Mouse (Mus musculus) embryonic stem cell, embryonic (primary cell): ENCODE data around the gene Nras.

Experiments used
- CTCF ChIA-PET, 4 experiments: fragments of 300-600 bp in 2 of 4; fragments of 350-600 bp in 2 of 4; sonication (Branson Sonifier 250); formaldehyde crosslinking; loops; one replicate each; lab custom pipeline; 2022; ENCODE audit warnings: inconsistent platforms in 2 of 4; lab: Charles Lee
- POLR2A ChIA-PET, 4 experiments: fragments of 300-600 bp in 2 of 4; fragments of 350-600 bp in 2 of 4; sonication (Branson Sonifier 250); formaldehyde crosslinking; loops; one replicate each; lab custom pipeline; 2022; ENCODE audit warnings: antibody characterized with exemption in 4 of 4, inconsistent platforms in 1 of 4; lab: Charles Lee

The Nras gene

DNA sequence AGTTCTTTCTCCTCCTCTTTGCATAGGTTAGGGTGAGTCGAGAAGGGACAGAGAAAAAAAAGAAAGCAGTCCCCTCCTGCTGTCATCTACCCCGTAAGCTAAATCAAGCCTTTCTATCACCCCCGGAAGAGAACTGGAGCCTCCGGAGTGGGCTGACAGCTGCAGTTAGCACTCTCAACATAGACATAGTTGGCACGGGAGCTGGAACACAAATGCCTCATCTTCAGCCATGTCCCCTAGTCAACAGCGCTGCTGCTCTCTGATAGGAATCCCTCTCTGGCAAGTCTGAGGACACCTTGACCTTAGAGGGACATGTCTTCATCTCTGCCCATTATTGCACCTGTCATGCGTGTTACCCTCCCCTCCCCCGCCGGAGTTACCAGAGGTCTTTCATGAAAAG lies 21.2 kb downstream of the Nras start:
- ChIA-PET CTCF (interaction anchor here in 1 of 4 experiments (1.0 kb wide), 1 partner anchor 74 kb away, joined by 4 read pairs; no protein-coding TSS in a partner anchor), POLR2A (interaction anchor here in 3 of 4 experiments (0.6 to 8.8 kb wide), 20 partner anchors 9 to 978 kb away, joined by 3 to 127 read pairs (median 6); partner anchors contain the start of genes Dennd2c (in 2 of the 3), Nras (in 2 of the 3) and Csde1 (in 1 of the 3))

DNA sequence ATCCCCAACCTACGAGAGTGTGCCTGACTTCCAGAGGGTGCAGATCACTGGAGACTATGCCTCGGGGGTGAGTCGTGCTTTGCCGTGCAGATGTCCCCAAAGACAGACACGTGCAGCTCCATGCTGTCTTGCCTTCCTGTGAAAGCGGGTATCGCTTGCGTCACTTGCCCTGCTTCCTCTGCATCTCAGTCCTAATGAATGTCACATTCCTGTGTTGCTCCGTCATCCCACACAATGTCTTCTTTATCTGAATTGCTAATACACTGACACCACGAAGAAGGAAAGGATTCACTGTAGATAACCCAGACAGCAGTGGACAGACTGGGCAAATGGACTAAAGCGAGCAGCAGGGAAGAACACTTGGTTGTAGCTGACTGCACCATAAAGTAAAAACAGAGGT lies 23.0 kb downstream of the Nras start:
- ChIA-PET POLR2A (interaction anchor here (0.9 to 8.8 kb wide), 25 partner anchors 11 to 111 kb away, joined by 3 to 127 read pairs (median 8); partner anchors contain the start of genes Csde1 (in 2 of the 4), Dennd2c (in 2 of the 4) and Nras (in 2 of the 4)), CTCF (interaction anchor here in 2 of 4 experiments (0.7 to 1.1 kb wide), 3 partner anchors 72 to 153 kb away, joined by 3 to 4 read pairs (median 4); no protein-coding TSS in a partner anchor)

DNA sequence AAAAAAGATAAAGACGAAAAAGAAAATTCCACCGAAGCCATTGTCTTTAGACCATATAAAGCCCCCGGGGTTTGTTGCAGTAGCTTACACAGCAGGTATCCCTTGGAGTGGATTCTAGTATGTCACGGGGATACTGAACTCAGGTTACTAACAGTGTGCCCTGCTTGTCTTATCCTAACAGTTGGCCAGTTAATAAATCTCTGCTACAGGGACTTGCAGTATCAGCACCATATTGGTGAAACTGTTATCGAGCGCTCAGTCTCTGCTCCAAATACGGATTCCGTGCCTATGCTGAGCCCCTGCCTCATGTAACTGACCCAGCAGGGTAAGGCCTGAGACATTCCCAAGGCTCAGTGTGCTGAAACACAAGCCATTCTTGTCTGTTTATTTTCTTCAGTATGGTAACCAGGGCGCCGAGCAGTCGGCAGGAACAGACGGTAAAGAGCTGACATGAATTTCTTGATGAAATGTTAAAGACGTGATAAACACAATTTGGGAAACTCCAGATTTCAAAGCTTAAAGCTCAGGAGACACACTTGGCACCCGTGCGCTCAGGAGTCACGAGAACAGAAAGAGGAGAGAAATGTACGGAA lies 23.9 kb downstream of the Nras start:
- ChIA-PET CTCF (interaction anchor here in 1 of 4 experiments (0.6 kb wide), 1 partner anchor 11 kb away, joined by 9 read pairs; no protein-coding TSS in a partner anchor), POLR2A (interaction anchor here in 3 of 4 experiments (0.6 to 8.8 kb wide), 40 partner anchors 8 to 524 kb away, joined by 3 to 127 read pairs (median 6); partner anchors contain the start of genes Csde1 (in 2 of the 3), Dennd2c (in 2 of the 3), Nras (in 2 of the 3) and Ampd1 (in 1 of the 3))

DNA sequence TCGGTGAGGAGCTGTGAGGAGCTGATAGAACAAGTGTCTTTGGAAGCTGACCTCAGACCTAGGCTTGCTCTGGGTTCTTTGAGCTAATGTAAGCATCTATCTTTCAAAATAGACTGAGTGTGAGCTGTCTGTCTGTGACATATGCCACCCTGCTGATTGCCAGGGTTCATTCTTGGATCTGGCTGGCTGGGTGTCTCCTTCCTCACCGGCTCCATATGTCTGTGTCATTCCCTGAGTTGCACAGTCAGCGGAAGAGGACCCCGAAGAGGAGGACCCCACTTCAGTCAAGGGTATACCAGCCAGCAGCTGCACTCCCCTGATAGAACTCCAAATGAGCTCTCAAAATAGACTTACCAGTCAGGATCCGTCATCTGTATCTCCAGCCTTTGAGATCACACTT lies 24.7 kb downstream of the Nras start:
- ChIA-PET CTCF (no interaction called here), POLR2A (interaction anchor here in 3 of 4 experiments (0.5 to 8.8 kb wide), 38 partner anchors 8 to 315 kb away, joined by 3 to 127 read pairs (median 5); partner anchors contain the start of genes Csde1 (in 2 of the 3), Dennd2c (in 2 of the 3), Ampd1 (in 1 of the 3) and Nras (in 1 of the 3))

DNA sequence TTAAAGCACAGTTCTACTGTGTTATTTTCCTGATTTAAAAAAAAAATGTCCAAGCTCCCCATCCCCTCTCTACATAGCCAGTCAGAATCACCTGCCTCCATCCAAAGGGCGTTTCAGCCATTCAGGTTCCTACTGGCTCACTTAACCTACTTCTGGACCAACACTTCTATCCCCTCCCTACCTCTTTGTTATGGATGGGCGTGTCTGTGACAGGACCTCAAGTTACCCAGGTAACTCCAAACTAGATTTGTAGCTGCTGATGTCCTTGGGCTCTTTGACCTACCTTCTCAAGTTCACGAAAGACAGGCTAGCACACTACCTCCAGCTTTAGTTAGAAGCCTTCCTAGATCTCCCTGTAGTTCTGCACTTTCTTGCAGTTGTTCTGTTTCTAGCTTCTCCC lies 27.9 kb downstream of the Nras start:
- ChIA-PET POLR2A (interaction anchor here (0.7 to 8.8 kb wide), 49 partner anchors 11 to 210 kb away, joined by 3 to 127 read pairs (median 5); partner anchors contain the start of genes Dennd2c (in 3 of the 4), Nras (in 3 of the 4), Bcas2 (in 2 of the 4) and Csde1 (in 2 of the 4)), CTCF (interaction anchor here in 3 of 4 experiments (0.8 to 1.2 kb wide), 7 partner anchors 11 to 71 kb away, joined by 3 to 5 read pairs (median 3); partner anchors contain the start of gene Dennd2c (in 1 of the 3))

DNA sequence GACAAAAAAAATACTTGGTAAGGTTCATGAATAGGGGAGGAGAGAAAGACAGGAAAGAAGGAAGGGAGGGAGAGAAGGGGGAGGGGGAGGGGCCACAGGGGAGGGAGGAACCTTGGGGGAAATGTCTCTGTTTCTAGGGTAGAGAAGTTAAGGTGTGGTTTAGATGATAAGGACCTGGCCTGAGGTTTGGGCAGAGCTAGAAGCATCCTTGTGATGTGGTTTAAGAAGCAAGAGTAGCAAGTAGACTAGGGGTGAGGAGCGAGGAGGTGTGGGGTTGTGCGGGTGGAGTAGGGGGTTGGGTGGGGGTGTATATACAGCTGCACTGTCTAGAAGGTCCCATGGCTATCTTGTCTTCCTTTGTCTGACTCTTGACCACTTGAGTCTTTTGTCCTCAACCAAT lies 33.7 kb downstream of the Nras start:
- ChIA-PET POLR2A (interaction anchor here in 3 of 4 experiments (0.6 to 5.9 kb wide), 14 partner anchors 10 to 212 kb away, joined by 3 to 49 read pairs (median 4); partner anchors contain the start of gene Dennd2c (in 3 of the 3)), CTCF (interaction anchor here in 2 of 4 experiments (0.6 to 0.7 kb wide), 2 partner anchors 9 to 30 kb away, joined by 3 read pairs; no protein-coding TSS in a partner anchor)

DNA sequence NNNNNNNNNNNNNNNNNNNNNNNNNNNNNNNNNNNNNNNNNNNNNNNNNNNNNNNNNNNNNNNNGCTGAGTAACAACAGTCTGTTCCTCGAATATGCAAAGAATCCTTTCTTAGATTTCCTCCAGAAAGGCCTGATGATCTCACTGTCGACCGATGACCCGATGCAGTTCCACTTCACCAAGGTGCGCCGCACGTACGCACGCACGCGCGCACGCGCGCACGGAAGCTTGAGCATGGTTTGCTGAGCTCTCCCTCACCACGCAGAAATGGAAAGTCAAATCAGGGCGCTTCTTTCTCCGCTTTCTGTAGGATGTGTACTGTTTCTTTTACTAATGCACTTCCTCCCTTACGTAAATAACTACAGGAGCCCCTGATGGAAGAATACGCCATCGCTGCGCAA lies 40.6 kb downstream of the Nras start:
- ChIA-PET POLR2A (interaction anchor here (0.5 to 7.2 kb wide), 42 partner anchors 8 to 109 kb away, joined by 3 to 127 read pairs (median 4); partner anchors contain the start of genes Csde1 (in 2 of the 4), Bcas2 (in 1 of the 4) and Nras (in 1 of the 4)), CTCF (interaction anchor here in 3 of 4 experiments (0.6 to 1.4 kb wide), 16 partner anchors 11 to 1648 kb away, joined by 3 to 13 read pairs (median 3); partner anchors contain the start of gene Trim33 (in 1 of the 3))

DNA sequence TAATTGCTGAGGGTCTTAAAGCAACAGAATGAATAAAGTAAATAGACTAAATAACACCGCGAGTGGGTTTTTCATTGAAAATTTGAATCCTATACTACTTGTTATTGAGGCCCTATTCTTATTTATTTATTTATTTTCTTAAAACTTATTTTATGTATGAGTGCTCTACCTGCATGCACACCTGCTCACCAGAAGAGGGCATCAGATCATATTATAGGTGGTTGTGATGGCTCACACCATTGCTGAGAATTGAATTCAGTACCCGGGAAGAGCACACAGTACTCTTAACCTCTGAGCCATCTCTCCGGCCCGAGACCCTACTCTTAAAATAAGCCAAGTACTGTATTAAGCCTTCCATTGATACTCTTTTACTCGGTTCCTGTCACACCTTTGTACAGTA lies 41.6 kb downstream of the Nras start:
- ChIA-PET POLR2A (interaction anchor here (0.6 to 18.3 kb wide), 26 partner anchors 9 to 104 kb away, joined by 3 to 486 read pairs (median 6); partner anchors contain the start of gene Bcas2 (in 1 of the 4)), CTCF (interaction anchor here in 3 of 4 experiments (0.6 to 1.4 kb wide), 9 partner anchors 8 to 283 kb away, joined by 3 to 5 read pairs (median 3); partner anchors contain the start of gene Trim33 (in 1 of the 3))

DNA sequence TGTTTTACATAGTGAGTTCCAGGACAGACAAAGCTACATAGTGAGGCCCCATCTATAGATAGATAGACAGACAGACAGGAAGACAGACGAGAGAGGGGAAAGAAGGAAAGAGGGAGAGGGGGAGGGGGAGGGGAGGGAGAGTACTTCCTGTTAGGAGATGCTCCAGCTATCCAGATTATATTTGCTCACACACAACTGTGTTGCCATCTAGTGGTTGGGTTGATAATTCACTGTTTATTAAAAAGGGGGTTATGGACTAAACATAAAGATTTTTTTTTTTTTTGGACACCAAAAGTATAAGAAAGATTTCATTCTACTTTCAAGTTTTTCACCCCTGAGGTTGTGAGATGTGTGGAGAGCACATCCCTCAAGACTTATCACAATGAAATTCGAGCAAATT lies 42.6 kb downstream of the Nras start:
- ChIA-PET POLR2A (interaction anchor here in 3 of 4 experiments (0.7 to 18.3 kb wide), 27 partner anchors 9 to 475 kb away, joined by 3 to 486 read pairs (median 7); partner anchors contain the start of genes Bcas2 (in 1 of the 3), Csde1 (in 1 of the 3), Nras (in 1 of the 3) and Syt6 (in 1 of the 3)), CTCF (interaction anchor here (0.5 to 1.4 kb wide), 22 partner anchors 9 to 463 kb away, joined by 3 to 8 read pairs (median 4); partner anchors contain the start of genes Csde1 (in 1 of the 4), Nras (in 1 of the 4) and Trim33 (in 1 of the 4))

DNA sequence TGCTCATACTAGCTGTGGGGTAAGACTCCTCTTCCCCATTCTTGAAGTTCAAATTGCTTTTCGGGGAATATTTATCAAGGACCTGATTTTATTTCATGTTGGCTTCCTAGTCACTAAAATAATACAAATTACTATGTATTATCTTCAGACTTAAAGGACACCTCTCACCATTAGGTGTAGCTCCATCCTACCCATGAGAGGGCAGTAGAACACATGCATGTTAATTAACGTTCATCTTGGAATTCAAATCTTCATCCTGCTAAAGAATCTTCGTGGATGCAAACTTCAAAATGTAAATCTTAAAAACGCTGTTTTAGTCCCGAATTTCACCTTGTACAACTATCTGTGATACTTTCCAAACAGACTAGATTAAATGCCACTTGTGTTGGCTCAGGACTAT lies 43.1 kb downstream of the Nras start:
- POLR2A ChIA-PET = interaction anchor here in 3 of 4 experiments (0.7 to 18.3 kb wide), 33 partner anchors 9 to 474 kb away, joined by 3 to 486 read pairs (median 9); partner anchors contain the start of genes Nras (in 2 of the 3), Bcas2 (in 1 of the 3), Csde1 (in 1 of the 3) and Syt6 (in 1 of the 3)
- CTCF ChIA-PET = interaction anchor here in 3 of 4 experiments (0.5 to 1.4 kb wide), 15 partner anchors 9 to 350 kb away, joined by 3 to 8 read pairs (median 4); partner anchors contain the start of genes Csde1 (in 1 of the 3) and Nras (in 1 of the 3)

DNA sequence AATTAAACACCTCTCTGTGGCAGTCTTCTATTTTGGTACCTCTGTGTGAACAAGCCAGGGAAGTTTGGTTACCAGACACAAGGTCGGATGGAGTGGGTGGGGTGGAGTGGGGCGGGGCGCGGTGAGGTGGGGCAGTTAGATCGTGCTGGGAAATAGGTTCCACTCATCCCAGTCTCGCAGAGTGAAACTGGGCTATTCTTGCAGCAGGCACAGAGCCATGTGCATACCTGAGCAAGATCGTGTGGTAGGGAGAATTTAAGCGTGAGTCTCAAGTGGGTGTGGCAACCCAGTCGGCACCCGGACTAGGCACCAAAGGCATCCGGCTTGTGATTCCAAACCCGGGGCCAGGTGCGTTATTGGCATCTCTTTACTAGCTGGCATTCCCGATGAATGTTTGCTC lies 43.8 kb downstream of the Nras start:
- POLR2A ChIA-PET = interaction anchor here (0.5 to 18.3 kb wide), 66 partner anchors 8 to 273 kb away, joined by 3 to 486 read pairs (median 7); partner anchors contain the start of genes Nras (in 2 of the 4), Bcas2 (in 1 of the 4), Csde1 (in 1 of the 4) and Trim33 (in 1 of the 4)
- CTCF ChIA-PET = interaction anchor here (0.5 to 1.7 kb wide), 11 partner anchors 16 to 66 kb away, joined by 3 to 6 read pairs (median 3); no protein-coding TSS in a partner anchor

DNA sequence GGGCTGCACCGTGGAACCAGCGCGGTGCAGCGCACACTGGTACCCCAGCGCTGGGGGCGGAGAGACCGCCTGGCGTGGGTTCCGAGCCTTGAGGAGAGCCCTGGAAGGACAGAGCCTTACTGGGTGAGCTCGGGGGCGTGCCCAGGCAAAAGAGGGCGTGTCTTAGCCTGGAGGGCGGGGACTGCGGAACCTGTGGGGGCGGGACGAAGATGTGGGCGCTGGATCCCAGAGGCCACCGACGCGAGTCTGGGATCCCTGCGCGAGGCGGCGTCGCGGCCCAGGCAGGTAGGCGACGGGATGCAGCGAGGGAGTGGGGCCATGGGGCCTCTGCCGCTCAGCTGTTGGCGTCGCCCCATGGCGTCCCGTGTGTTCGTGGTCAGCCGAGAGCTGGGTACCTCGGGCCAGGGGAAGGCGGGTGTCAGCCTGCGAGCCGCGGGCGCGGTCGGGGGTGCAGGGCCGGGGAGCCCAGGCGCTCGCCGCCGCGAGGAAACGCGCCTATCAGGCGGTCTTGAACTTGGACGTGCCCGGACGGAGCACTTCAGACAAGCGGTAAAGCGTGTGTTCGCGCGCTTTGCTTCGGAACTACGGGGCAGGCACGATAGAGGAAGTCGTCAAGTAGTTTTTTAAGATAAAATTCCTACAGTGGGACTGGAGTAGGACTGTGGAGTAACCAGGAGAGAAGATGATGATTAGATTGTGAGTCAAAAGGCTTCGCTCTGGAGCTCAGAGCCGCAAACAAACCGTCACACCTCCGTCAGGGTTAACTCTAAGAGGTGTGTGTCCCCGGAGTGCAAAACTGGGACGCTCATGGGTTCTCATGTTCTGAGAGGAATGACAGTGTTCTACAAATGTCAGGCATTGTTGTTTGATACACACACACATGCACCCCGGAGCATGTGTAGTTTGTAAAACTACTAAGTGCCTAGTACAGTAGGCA lies 44.6 kb downstream of the Nras start, which contains the start of gene Dennd2c:
Dennd2c (plus strand) TSS at position 151 of the 937 bp plus-strand sequence.
- ChIA-PET CTCF (interaction anchor here (0.6 to 1.7 kb wide), 10 partner anchors 17 to 1447 kb away, joined by 3 to 6 read pairs (median 4); no protein-coding TSS in a partner anchor), POLR2A (interaction anchor here (0.5 to 18.3 kb wide), 79 partner anchors 7 to 272 kb away, joined by 3 to 486 read pairs (median 6); partner anchors contain the start of genes Bcas2 (in 2 of the 4), Nras (in 2 of the 4), Csde1 (in 1 of the 4) and Trim33 (in 1 of the 4))

DNA sequence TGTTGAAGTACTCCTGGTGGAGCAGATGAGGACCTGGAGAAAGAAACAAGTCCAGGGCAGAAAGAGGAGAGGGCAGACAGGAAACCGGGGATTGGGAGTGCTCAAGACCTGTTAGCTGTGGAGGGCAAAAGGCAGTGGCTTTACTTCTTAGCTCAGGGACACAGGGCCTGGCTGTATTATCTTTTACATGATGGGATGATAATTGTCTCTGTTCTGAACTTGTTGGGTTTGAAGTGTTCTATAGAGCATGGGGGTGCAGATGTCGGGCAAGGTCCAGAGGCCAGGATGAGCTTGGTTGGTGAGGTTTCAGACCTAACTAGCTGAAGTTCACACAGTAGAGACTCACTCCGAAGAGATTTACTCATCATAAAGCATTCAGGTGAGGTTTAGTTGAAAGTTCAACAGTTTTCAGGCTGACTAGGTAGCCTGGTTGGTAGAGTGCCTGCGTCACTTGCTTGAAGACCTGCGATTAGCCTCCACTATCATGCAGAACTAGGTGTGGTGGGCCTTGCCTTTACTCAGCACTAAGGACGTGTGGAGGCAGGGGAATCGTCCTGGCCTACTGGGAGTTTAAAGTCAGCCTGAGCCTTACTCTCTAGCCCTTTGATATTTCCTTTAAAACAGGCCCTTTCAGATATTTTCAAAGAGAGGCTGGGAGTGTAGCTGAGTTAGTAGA lies 49.6 kb downstream of the Nras start:
- ChIA-PET CTCF (interaction anchor here in 1 of 4 experiments (0.6 kb wide), 1 partner anchor 8 kb away, joined by 3 read pairs; no protein-coding TSS in a partner anchor), POLR2A (interaction anchor here (0.6 to 18.3 kb wide), 32 partner anchors 9 to 172 kb away, joined by 3 to 486 read pairs (median 4); partner anchors contain the start of genes Bcas2 (in 1 of the 4), Nras (in 1 of the 4) and Trim33 (in 1 of the 4))

DNA sequence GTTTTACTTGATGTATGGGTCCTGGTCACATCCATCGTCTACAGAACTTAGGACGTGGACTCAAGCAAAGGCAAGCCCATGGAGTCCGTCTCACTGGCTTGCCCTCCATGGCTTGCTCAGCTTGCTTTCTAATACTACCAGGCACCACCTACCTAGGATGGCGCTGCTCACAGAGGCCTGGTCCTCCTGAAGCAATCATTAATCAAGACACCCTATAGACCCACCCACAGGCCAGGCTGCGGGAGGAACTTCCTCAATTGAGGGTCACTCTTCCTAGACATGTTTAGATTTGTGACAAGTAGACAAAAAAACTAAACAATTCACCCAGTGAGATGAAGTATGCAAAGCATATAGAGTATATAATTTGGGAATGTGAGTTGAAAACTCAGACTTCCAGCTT lies 54.1 kb downstream of the Nras start:
- ChIA-PET POLR2A (interaction anchor here (0.8 to 21.3 kb wide), 14 partner anchors 3 to 40 kb away, joined by 3 to 486 read pairs (median 10); partner anchors contain the start of gene Dennd2c (in 4 of the 4)), CTCF (no interaction called here)
